Mouse (Mus musculus) monocyte, adult 59 days (primary cell): ENCODE measurements around the gene Vmn1r61. TPM values are rescaled to one million over a fixed set of nuclear protein-coding genes. Genes with fewer than 3 reads are reported as not detected.

Source experiments
- total RNA-seq, 2 experiments: library from RNA; stranded (reverse); gene quantifications; one replicate each; pipeline ENCODE4 v1.2.4; 2023

The Vmn1r61 gene
- not detected for total RNA-seq

GRCm38 (mm10) chr7:5613195-5613594, at the start of gene Vmn1r61:
TSS of gene Vmn1r61 (minus strand) at chr7:5613295.

Other genes with a start within 250 kb of the Vmn1r61 start
- gene Vmn1r58, start 199.9 kb downstream of the Vmn1r61 start, total RNA-seq = not detected
- not detected for gene Vmn1r59, start 156.5 kb downstream of the Vmn1r61 start, total RNA-seq
- not detected for gene Vmn2r28, start 119.3 kb downstream of the Vmn1r61 start, total RNA-seq
- not detected for gene Vmn1r60, start 66.0 kb downstream of the Vmn1r61 start, total RNA-seq
- gene Vmn1r62, start 60.3 kb upstream of the Vmn1r61 start, total RNA-seq = not detected
- gene Vmn1r63, start 192.2 kb upstream of the Vmn1r61 start, total RNA-seq = not detected